8 mouse cellular contexts compared by ENCODE assay signal in genomic region chr5:115193669-115194625, GRCm38 (mm10). TPM values are rescaled to one million over a fixed set of nuclear protein-coding genes. Genes with fewer than 3 reads are reported as not detected.
DNase-seq lines count a peak whose midpoint lies in the region; ATAC-seq and TF ChIP-seq lines count a peak whose summit lies in the region.

Gene Cabp1, minus strand, starts transcription at chr5:115194381.

- peak; percentile 78 for ATAC-seq in intestine, embryonic 15.5 days
- peak; percentile 52 for ATAC-seq in limb, embryonic 13.5 days (ENCODE audit: low FRiP score, low read depth)
- peak; percentile 73 for ATAC-seq in midbrain, embryonic 13.5 days
- ATAC-seq in stomach, embryonic 16.5 days (ENCODE audit: insufficient read depth, low FRiP score): peak; percentile 37; the same call in 1 of the 2 replicates

- peak within 1 kb of the TSS; percentile 100 for H3K4me2 ChIP-seq in intestine, embryonic 15.5 days (replicated peaks)
- H3K4me2 ChIP-seq in limb, embryonic 13.5 days (replicated peaks): peak within 1 kb of the TSS; percentile 100
- peak within 1 kb of the TSS; percentile 100 for H3K4me2 ChIP-seq in midbrain, embryonic 13.5 days (replicated peaks)
- peak within 1 kb of the TSS; percentile 100 for H3K4me2 ChIP-seq in stomach, embryonic 16.5 days (ENCODE audit: low read depth, low read length)

- WGBS in forebrain, embryonic 10.5 days: under 1% methylated on average over 116 of the region's 116 CpGs
- WGBS in intestine, embryonic 15.5 days: under 1% methylated on average over 110 of the region's 116 CpGs
- WGBS in limb, embryonic 13.5 days: under 1% methylated on average over 87 of the region's 116 CpGs
- WGBS in midbrain, embryonic 13.5 days: under 1% methylated on average over 92 of the region's 116 CpGs
- under 1% methylated on average over 104 of the region's 116 CpGs for WGBS in stomach, embryonic 16.5 days

- peak within 1 kb of the TSS; percentile 8; the same call in 1 of the 2 replicates for H3K4me3 ChIP-seq in bone marrow macrophage, adult 2 months (ENCODE audit: insufficient read depth, low read length)
- H3K4me3 ChIP-seq in forebrain, embryonic 10.5 days: peak within 1 kb of the TSS; percentile 73
- peak within 1 kb of the TSS; percentile 61 for H3K4me3 ChIP-seq in intestine, embryonic 15.5 days (replicated peaks)
- peak within 1 kb of the TSS; percentile 64 for H3K4me3 ChIP-seq in limb, embryonic 13.5 days
- peak within 1 kb of the TSS; percentile 55 for H3K4me3 ChIP-seq in midbrain, embryonic 13.5 days (replicated peaks)
- peak within 1 kb of the TSS; percentile 57 for H3K4me3 ChIP-seq in stomach, embryonic 16.5 days (replicated peaks; ENCODE audit: low read length)

- TF ChIP-seq POLR2A in bone marrow macrophage, adult 2 months (IDR thresholded peaks at IDR 0.05; ENCODE audit: borderline replicate concordance, low read depth, low read length): no peak

- H3K9me3 ChIP-seq in forebrain, embryonic 10.5 days: no peaks in the 10 kb centered on the region
- no peaks in the 10 kb centered on the region for H3K9me3 ChIP-seq in intestine, embryonic 15.5 days
- H3K9me3 ChIP-seq in limb, embryonic 13.5 days: no peaks in the 10 kb centered on the region
- no peaks in the 10 kb centered on the region for H3K9me3 ChIP-seq in midbrain, embryonic 13.5 days
- no peaks in the 10 kb centered on the region for H3K9me3 ChIP-seq in stomach, embryonic 16.5 days (replicated peaks; ENCODE audit: control insufficient read depth, low read length)

- DNase-seq in frontal cortex, adult 2 months (ENCODE audit: extremely low spot score in 1 of 2, low spot score in 1 of 2): peak in 1 of 2 experiments; percentile 73
- no peak for DNase-seq in frontal cortex, postnatal 36 days (ENCODE audit: low spot score in 2 of 2)
- DNase-seq in forebrain, embryonic 10.5 days (ENCODE audit: extremely low spot score, low spot score): peak; percentile 68

- H3K9ac ChIP-seq in intestine, embryonic 15.5 days: peak within 1 kb of the TSS; percentile 46
- H3K9ac ChIP-seq in limb, embryonic 13.5 days: peak within 1 kb of the TSS; percentile 69
- peak within 1 kb of the TSS; percentile 76 for H3K9ac ChIP-seq in midbrain, embryonic 13.5 days (replicated peaks)
- H3K9ac ChIP-seq in stomach, embryonic 16.5 days (ENCODE audit: low read length): peak within 1 kb of the TSS; percentile 65

- no peak for TF ChIP-seq CTCF in bone marrow macrophage, adult 2 months (IDR thresholded peaks at IDR 0.05; ENCODE audit: low read depth, low read length)

- no peaks in the 10 kb centered on the region for H3K4me1 ChIP-seq in bone marrow macrophage, adult 2 months (ENCODE audit: control insufficient read depth, insufficient read depth, low read length)
- peaks cover 39% of the 10 kb centered on the region for H3K4me1 ChIP-seq in forebrain, embryonic 10.5 days
- peaks cover 25% of the 10 kb centered on the region for H3K4me1 ChIP-seq in intestine, embryonic 15.5 days (replicated peaks)
- H3K4me1 ChIP-seq in limb, embryonic 13.5 days: peaks cover 32% of the 10 kb centered on the region
- H3K4me1 ChIP-seq in midbrain, embryonic 13.5 days (replicated peaks): peaks cover 33% of the 10 kb centered on the region
- peaks cover 15% of the 10 kb centered on the region for H3K4me1 ChIP-seq in stomach, embryonic 16.5 days (ENCODE audit: control insufficient read depth, insufficient read depth, low read length)

- no peaks in the 10 kb centered on the region for H3K36me3 ChIP-seq in forebrain, embryonic 10.5 days (replicated peaks)
- no peaks in the 10 kb centered on the region for H3K36me3 ChIP-seq in intestine, embryonic 15.5 days
- no peaks in the 10 kb centered on the region for H3K36me3 ChIP-seq in limb, embryonic 13.5 days
- no peaks in the 10 kb centered on the region for H3K36me3 ChIP-seq in midbrain, embryonic 13.5 days
- no peaks in the 10 kb centered on the region for H3K36me3 ChIP-seq in stomach, embryonic 16.5 days (ENCODE audit: control insufficient read depth, insufficient read depth, low read length)

- peaks cover 83% of the 10 kb centered on the region for H3K27me3 ChIP-seq in forebrain, embryonic 10.5 days (ENCODE audit: poor library complexity, severe bottlenecking)
- H3K27me3 ChIP-seq in intestine, embryonic 15.5 days (replicated peaks): peaks cover 59% of the 10 kb centered on the region
- H3K27me3 ChIP-seq in limb, embryonic 13.5 days: peaks cover 66% of the 10 kb centered on the region
- H3K27me3 ChIP-seq in midbrain, embryonic 13.5 days: peaks cover 87% of the 10 kb centered on the region
- H3K27me3 ChIP-seq in stomach, embryonic 16.5 days (ENCODE audit: control insufficient read depth, insufficient read depth, low read length): peaks cover 37% of the 10 kb centered on the region

- no peak within 1 kb of the TSS for H3K27ac ChIP-seq in bone marrow macrophage, adult 2 months (ENCODE audit: insufficient read depth, low read depth, low read length)
- peak within 1 kb of the TSS; percentile 71 for H3K27ac ChIP-seq in forebrain, embryonic 10.5 days
- H3K27ac ChIP-seq in intestine, embryonic 15.5 days: no peak within 1 kb of the TSS
- H3K27ac ChIP-seq in limb, embryonic 13.5 days: no peak within 1 kb of the TSS
- no peak within 1 kb of the TSS for H3K27ac ChIP-seq in midbrain, embryonic 13.5 days
- no peak within 1 kb of the TSS for H3K27ac ChIP-seq in stomach, embryonic 16.5 days (ENCODE audit: low read length)

RNA-seq across cellular contexts. Expression of gene Cabp1, which starts in this region (rescaled TPM):
- polyA plus RNA-seq in frontal cortex, adult 2 months (2012; rRNA removed): 291 and 354 TPM in 2 replicates
- polyA plus RNA-seq in bone marrow macrophage, adult 2 months (2012; ENCODE audit: insufficient read depth, insufficient read length, missing spikeins): not detected in 2 replicates
- 0.31 and 0.43 TPM in 2 replicates for polyA plus RNA-seq in forebrain, embryonic 10.5 days (2016; fragmentation: Nextera tagmentation; extraction: Ambion mirVana)
- polyA plus RNA-seq in intestine, embryonic 15.5 days (2015; fragmentation: Nextera tagmentation; extraction: Ambion mirVana): 1.5 and 2.3 TPM in 2 replicates
- polyA plus RNA-seq in limb, embryonic 13.5 days (2015; fragmentation: Nextera tagmentation; extraction: Ambion mirVana): 0.75 and 0.91 TPM in 2 replicates
- 2.0 and 2.7 TPM in 2 replicates for polyA plus RNA-seq in midbrain, embryonic 13.5 days (2015; fragmentation: Nextera tagmentation; extraction: Ambion mirVana)
- 0.65 and 1.4 TPM in 2 replicates for polyA plus RNA-seq in stomach, embryonic 16.5 days (2015; fragmentation: Nextera tagmentation; extraction: Ambion mirVana)

Comparison
In these comparisons a context has a peak if more than half of its experiments do, and no peak if none do; other contexts are left out.
1. RNA of gene Cabp1 (polyA plus RNA-seq): 291 to 354 TPM in frontal cortex, adult 2 months; 2.0 to 2.7 TPM in midbrain, embryonic 13.5 days, 1.5 to 2.3 TPM in intestine, embryonic 15.5 days, 0.65 to 1.4 TPM in stomach, embryonic 16.5 days, 0.75 to 0.91 TPM in limb, embryonic 13.5 days, 0.31 to 0.43 TPM in forebrain, embryonic 10.5 days and not detected in bone marrow macrophage, adult 2 months; every median in the first group is over 10 times any median in the second.
2. Peak in DNase-seq, H3K4me3 ChIP-seq and H3K27ac ChIP-seq in forebrain, embryonic 10.5 days; RNA of the gene not detected or under 1 TPM.
3. Peak in ATAC-seq, H3K4me3 ChIP-seq, H3K9ac ChIP-seq and H3K4me2 ChIP-seq in limb, embryonic 13.5 days; RNA of the gene not detected or under 1 TPM.
4. H3K4me3 ChIP-seq: peak in every context shown above with its lines; median percentile 73 in forebrain, embryonic 10.5 days; 64 in limb, embryonic 13.5 days; 61 in intestine, embryonic 15.5 days; 57 in stomach, embryonic 16.5 days; 55 in midbrain, embryonic 13.5 days; 8 in bone marrow macrophage, adult 2 months.
5. Peak in every context shown above with its lines, with median percentiles within 50 percentile points of each other: ATAC-seq, H3K4me2 ChIP-seq and H3K9ac ChIP-seq.